Mouse (Mus musculus) CH12.LX (cell line): Measurements from ENCODE around the gene Traf1. TPM values are rescaled to one million over a fixed set of nuclear protein-coding genes. Genes with fewer than 3 reads are reported as not detected.
A peak's percentile ranks its signal among the peaks of the same experiment; 100 is the strongest.

Experiments
- DNase-seq: peaks from one replicate; pipeline ENCODE4 v3.0.0-alpha.2; 2013; ENCODE audit errors: extremely low read depth
- H3K27ac ChIP-seq: 2 replicates; pipeline ENCODE4 v1.5.1; 2012; ENCODE audit warnings: low read depth, mild to moderate bottlenecking, control low read depth, moderate library complexity; ENCODE audit not compliant: insufficient read depth
- H3K27me3 ChIP-seq: replicated peaks from 2 replicates; pipeline ENCODE3; 2012; ENCODE audit warnings: inconsistent platforms
- H3K36me3 ChIP-seq, 2 experiments: replicated peaks in 1 of 2; 2 replicates each; pipeline versions ENCODE3 to v1.6.1; 2012; ENCODE audit warnings: inconsistent platforms in 1 of 2, low read length in 1 of 2, mild to moderate bottlenecking in 1 of 2, mixed read lengths in 1 of 2, moderate library complexity in 1 of 2; ENCODE audit not compliant: control insufficient read depth in 1 of 2, insufficient read depth in 1 of 2
- H3K4me1 ChIP-seq, 2 experiments: 2 replicates each; pipeline ENCODE4 v1.6.1; 2012; ENCODE audit warnings: inconsistent platforms in 1 of 2, moderate library complexity in 1 of 2; ENCODE audit not compliant: insufficient read depth in 2 of 2, control insufficient read depth in 1 of 2
- H3K4me2 ChIP-seq: 2 replicates; pipeline ENCODE4 v1.6.1; 2012; ENCODE audit warnings: low read depth, mild to moderate bottlenecking, control low read depth; ENCODE audit not compliant: poor library complexity, insufficient read depth, severe bottlenecking
- H3K4me3 ChIP-seq, 3 experiments: fragments of 150-350 bp in 1 of 3; sonication (generic) in 1 of 3; replicated peaks in 1 of 3; 2 replicates each; pipeline versions ENCODE3 to v1.5.1; 2011 to 2012; ENCODE audit warnings: low read depth in 2 of 3, low read length in 2 of 3, mild to moderate bottlenecking in 2 of 3, moderate library complexity in 2 of 3, control low read depth in 1 of 3, improper control_type of control experiment in 1 of 3, inconsistent platforms in 1 of 3, mixed read lengths in 1 of 3; ENCODE audit not compliant: poor library complexity in 1 of 3
- H3K79me2 ChIP-seq: replicated peaks from 2 replicates; pipeline ENCODE4 v1.6.1; 2012; ENCODE audit warnings: mild to moderate bottlenecking, moderate library complexity; ENCODE audit not compliant: control insufficient read depth, poor library complexity, insufficient read depth, severe bottlenecking; ENCODE audit errors: extremely low read depth
- H3K9ac ChIP-seq: 2 replicates; pipeline ENCODE4 v1.6.1; 2012; ENCODE audit warnings: low read depth, mild to moderate bottlenecking, control low read depth, moderate library complexity; ENCODE audit not compliant: insufficient read depth
- H3K9me3 ChIP-seq: replicated peaks from 2 replicates; pipeline ENCODE3; 2012; ENCODE audit warnings: low read length, inconsistent platforms, mixed read lengths
- CTCF ChIP-seq, 2 experiments: IDR thresholded peaks in 1 of 2; conservative IDR thresholded peaks in 1 of 2; 2 replicates each; pipeline ENCODE4 v1.5.1; 2011 to 2012; ENCODE audit warnings: low read depth in 2 of 2, low read length in 2 of 2, improper control_type of control experiment in 1 of 2, inconsistent platforms in 1 of 2, mild to moderate bottlenecking in 1 of 2, moderate library complexity in 1 of 2
- EP300 ChIP-seq: IDR thresholded peaks from 2 replicates; pipeline ENCODE4 v1.6.1; 2011; ENCODE audit warnings: low read length, improper control_type of control experiment
- ETS1 ChIP-seq: conservative IDR thresholded peaks from 2 replicates; pipeline ENCODE4 v1.6.1; 2012; ENCODE audit warnings: low read depth, mild to moderate bottlenecking, inconsistent platforms, low read length, improper control_type of control experiment, moderate library complexity
- IRF4 ChIP-seq: IDR thresholded peaks from 2 replicates; pipeline ENCODE4 v1.6.1; 2014; ENCODE audit warnings: low read depth, mild to moderate bottlenecking, inconsistent platforms, low read length, improper control_type of control experiment
- JUN ChIP-seq: IDR thresholded peaks from 2 replicates; pipeline ENCODE4 v1.6.1; 2011; ENCODE audit warnings: low read depth, mild to moderate bottlenecking, low read length, improper control_type of control experiment, moderate library complexity; ENCODE audit not compliant: insufficient read depth
- JUND ChIP-seq: conservative IDR thresholded peaks from 2 replicates; pipeline ENCODE4 v1.6.1; 2011; ENCODE audit warnings: low read depth, low read length, improper control_type of control experiment
- MAX ChIP-seq: IDR thresholded peaks from 2 replicates; pipeline ENCODE4 v1.6.1; 2011; ENCODE audit warnings: low read length, improper control_type of control experiment
- MAZ ChIP-seq: IDR thresholded peaks from 2 replicates; pipeline ENCODE4 v1.6.1; 2012; ENCODE audit warnings: low read depth, mild to moderate bottlenecking, inconsistent platforms, low read length, improper control_type of control experiment, moderate library complexity
- NELFE ChIP-seq: IDR thresholded peaks from 2 replicates; pipeline ENCODE4 v1.6.1; 2011; ENCODE audit warnings: low read depth, low read length, improper control_type of control experiment
- NRF1 ChIP-seq: IDR thresholded peaks from 2 replicates; pipeline ENCODE4 v1.6.1; 2014; ENCODE audit warnings: low read depth, mild to moderate bottlenecking, inconsistent platforms, low read length, improper control_type of control experiment, moderate library complexity
- PAX5 ChIP-seq: IDR thresholded peaks from 2 replicates; pipeline ENCODE4 v1.6.1; 2012; ENCODE audit warnings: low read length, inconsistent platforms, mixed read lengths
- POLR2A ChIP-seq: IDR thresholded peaks from 2 replicates; pipeline ENCODE4 v1.6.1; 2011; ENCODE audit warnings: low read depth, mild to moderate bottlenecking, improper control_type of control experiment, low read length
- RCOR1 ChIP-seq: conservative IDR thresholded peaks from 2 replicates; pipeline ENCODE4 v1.6.1; 2012; ENCODE audit warnings: low read depth, mild to moderate bottlenecking, inconsistent platforms, low read length, improper control_type of control experiment
- SIN3A ChIP-seq: IDR thresholded peaks from 2 replicates; pipeline ENCODE4 v1.6.1; 2012; ENCODE audit warnings: low read length, improper control_type of control experiment, inconsistent platforms
- SMC3 ChIP-seq: IDR thresholded peaks from 2 replicates; pipeline ENCODE4 v1.6.1; 2011; ENCODE audit warnings: low read depth, low read length, improper control_type of control experiment
- UBTF ChIP-seq: IDR thresholded peaks from 2 replicates; pipeline ENCODE4 v1.6.1; 2012; ENCODE audit warnings: low read depth, mild to moderate bottlenecking, inconsistent platforms, low read length, improper control_type of control experiment, moderate library complexity
- USF1 ChIP-seq: IDR thresholded peaks from 2 replicates; pipeline ENCODE4 v1.6.1; 2014; ENCODE audit warnings: low read depth, mild to moderate bottlenecking, inconsistent platforms, low read length, improper control_type of control experiment
- ZC3H11A ChIP-seq: IDR thresholded peaks from 2 replicates; pipeline ENCODE4 v1.6.1; 2012; ENCODE audit warnings: low read depth, mild to moderate bottlenecking, inconsistent platforms, low read length, improper control_type of control experiment
- ZKSCAN1 ChIP-seq: IDR thresholded peaks from 2 replicates; pipeline ENCODE4 v1.6.1; 2012; ENCODE audit warnings: low read depth, inconsistent platforms, low read length, improper control_type of control experiment, borderline replicate concordance
- ZNF384 ChIP-seq: IDR thresholded peaks from 2 replicates; pipeline ENCODE4 v1.6.1; 2012; ENCODE audit warnings: low read depth, low read length, improper control_type of control experiment, inconsistent platforms
- dilution Hi-C: fragments of 300-500 bp; cut with MboI; formaldehyde crosslinking; loops from 2 replicates; pipeline ENCODE4 v1.14.3; 2020; ENCODE audit warnings: low sequenced_read_pairs; ENCODE audit not compliant: extremely low pct_unique_long_range_greater_than_20kb, extremely low pct_ligation_motif_present
- in situ Hi-C: fragments of 300-500 bp; cut with MboI; formaldehyde crosslinking; loops from 3 replicates; pipeline ENCODE4 v1.14.3; 2019; ENCODE audit warnings: low sequenced_read_pairs, low pct_ligation_motif_present, low pct_unique_long_range_greater_than_20kb, mixed read lengths
- polyA plus RNA-seq: library from polyadenylated mRNA; unstranded; fragments of >175 nt; gene quantifications from 2 replicates; pipeline ENCODE4 v1.2.1, GENCODE M21; 2012; ENCODE audit warnings: low read depth; ENCODE audit not compliant: insufficient read length
- total RNA-seq, 2 experiments: library from RNA; depleted of rRNA; stranded (reverse); fragments of 300-350 nt in 1 of 2; fragments of >200 nt in 1 of 2; gene quantifications; 2 replicates each; pipeline ENCODE4 v1.2.3; 2012 to 2014

The Traf1 gene
- total and polyA plus RNA-seq, 3 experiments, result 47.9 to 151 (median 66.9) TPM

GRCm38 (mm10) chr2:34982096-34982724, 20.6 kb upstream of the Traf1 start:
- dilution Hi-C loops, result no loop called here
- Histone ChIP-seq H3K27me3 (no peaks in the 10 kb centered on the region), H3K4me2 (no peak overlapping the region), H3K9ac (no peak overlapping the region), H3K36me3 (no peaks in the 10 kb centered on the region), H3K27ac (no peak overlapping the region), H3K79me2 (no peaks in the 10 kb centered on the region), H3K9me3 (no peaks in the 10 kb centered on the region), H3K4me3 (no peak overlapping the region), H3K4me1 (peaks cover 23 to 49% of the 10 kb centered on the region in 2 experiments)
- in situ Hi-C loops, result no loop called here
- TF ChIP-seq MAX (no peak), SIN3A (no peak), SMC3 (no peak), ZC3H11A (no peak), IRF4 (no peak), USF1 (no peak), ZNF384 (no peak), NRF1 (no peak), PAX5 (no peak), EP300 (no peak), CTCF (conservative IDR thresholded peaks at IDR 0.05 in 1 of 2, IDR thresholded peaks at IDR 0.05 in 1 of 2; ENCODE audit: low read depth in 2 of 2, low read length in 2 of 2) (no peak), JUND (no peak), MAZ (no peak), UBTF (no peak), RCOR1 (no peak), ETS1 (no peak), POLR2A (no peak), JUN (no peak), NELFE (no peak), ZKSCAN1 (no peak)
- DNase-seq, result no peak

- in situ Hi-C loops (no loop called here), dilution Hi-C loops (no loop called here)
- TF ChIP-seq MAX (no peak), ZNF384 (peak; percentile 77)
- H3K4me3 ChIP-seq, result no peak overlapping the region
- no peak overlapping the region for H3K9ac ChIP-seq
- DNase-seq, result no peak
- peaks cover 25 to 67% of the 10 kb centered on the region in 2 experiments for H3K4me1 ChIP-seq
- H3K9me3 ChIP-seq, result peaks cover 7% of the 10 kb centered on the region
- no peak overlapping the region for H3K27ac ChIP-seq
- no peaks in the 10 kb centered on the region for H3K36me3 ChIP-seq
- H3K27me3 ChIP-seq, result no peaks in the 10 kb centered on the region
- no peak overlapping the region for H3K4me2 ChIP-seq
- no peaks in the 10 kb centered on the region for H3K79me2 ChIP-seq
Measured at GRCm38 (mm10) chr2:34979459-34980011, 18.0 kb upstream of the Traf1 start.
